Mouse (Mus musculus) cerebellum, adult 9-10 months (tissue): ENCODE measurements around the gene Fbp1.
"Not testable (repeated sequence)": the region's sequence is repeated elsewhere in the genome, so short reads cannot be mapped to it uniquely, and the experiment has no call there.

Source experiments
- DNase-seq: peaks from one replicate; pipeline ENCODE4 v3.0.0; 2022

The Fbp1 gene

GRCm38 (mm10) chr13:62883436-62883835 lies 4.6 kb downstream of the Fbp1 start:
- DNase-seq, result no peak

- DNase-seq, result no peak
These were observed 5.2 kb downstream of the Fbp1 start for GRCm38 (mm10) chr13:62882856-62883255.

GRCm38 (mm10) chr13:62881336-62881735 lies 6.7 kb downstream of the Fbp1 start:
- DNase-seq, result no peak

GRCm38 (mm10) chr13:62879831-62880615 lies 8.1 kb downstream of the Fbp1 start:
- DNase-seq, result no peak

- DNase-seq, result no peak
These were observed 8.7 kb downstream of the Fbp1 start for GRCm38 (mm10) chr13:62879411-62879810.

- DNase-seq, result no peak
These were observed 10.8 kb downstream of the Fbp1 start for GRCm38 (mm10) chr13:62877247-62877646.

GRCm38 (mm10) chr13:62876111-62876510 lies 12.0 kb downstream of the Fbp1 start:
- no peak for DNase-seq

GRCm38 (mm10) chr13:62872252-62872651 lies 15.8 kb downstream of the Fbp1 start:
- no peak for DNase-seq

GRCm38 (mm10) chr13:62870605-62871004 lies 17.5 kb downstream of the Fbp1 start:
- DNase-seq, result no peak

GRCm38 (mm10) chr13:62866817-62867216 lies 21.3 kb downstream of the Fbp1 start:
- DNase-seq, result peak; percentile 3

GRCm38 (mm10) chr13:62865651-62866315 lies 22.3 kb downstream of the Fbp1 start:
- DNase-seq, result no peak

- no peak for DNase-seq
These were observed 24.3 kb downstream of the Fbp1 start for GRCm38 (mm10) chr13:62863771-62864170.

GRCm38 (mm10) chr13:62862875-62863274 lies 25.2 kb downstream of the Fbp1 start:
- no peak for DNase-seq

- DNase-seq, result no peak
These were observed 28.0 kb downstream of the Fbp1 start for GRCm38 (mm10) chr13:62860068-62860467.

- not testable (repeated sequence) for DNase-seq
These were observed 28.8 kb downstream of the Fbp1 start for GRCm38 (mm10) chr13:62859251-62859650.

GRCm38 (mm10) chr13:62857941-62858915 lies 29.9 kb downstream of the Fbp1 start, which contains the start of gene Fbp2:
Gene Fbp2 (minus strand): TSS chr13:62858422.
- DNase-seq, result no peak

GRCm38 (mm10) chr13:62856850-62857249 lies 31.2 kb downstream of the Fbp1 start:
- no peak for DNase-seq

GRCm38 (mm10) chr13:62856305-62856675 lies 31.8 kb downstream of the Fbp1 start:
- DNase-seq, result peak; percentile 37

GRCm38 (mm10) chr13:62855396-62856304 lies 32.4 kb downstream of the Fbp1 start:
- DNase-seq, result no peak

- DNase-seq, result peak; percentile 44
These were observed 33.4 kb downstream of the Fbp1 start for GRCm38 (mm10) chr13:62854666-62855065.

GRCm38 (mm10) chr13:62833341-62833740 lies 54.7 kb downstream of the Fbp1 start:
- no peak for DNase-seq

GRCm38 (mm10) chr13:62832239-62832638 lies 55.8 kb downstream of the Fbp1 start:
- DNase-seq, result no peak
